Mouse (Mus musculus) megakaryocyte, adult 5-6 weeks (primary cell): Measurements from ENCODE around the gene Cenpe. TPM values are rescaled to one million over a fixed set of nuclear protein-coding genes. Genes with fewer than 3 reads are reported as not detected.

Source experiments
- ATAC-seq: 2 replicates; pipeline ENCODE4 v1.8.0; 2016; ENCODE audit warnings: mild to moderate bottlenecking, inconsistent platforms; ENCODE audit not compliant: poor library complexity, severe bottlenecking
- total RNA-seq, 2 experiments: library from RNA; stranded (forward) in 1 of 2; stranded (reverse) in 1 of 2; fragments of 153-499, 151-499 nt in 1 of 2; fragments of 221-1000, 200-1000 nt in 1 of 2; gene quantifications; 2 replicates each; pipeline versions ENCODE4 v1.2.3 to v1.2.4; 2015 to 2017

Gene Cenpe
- total RNA-seq, 2 experiments from 2014 or later, result 45.5 to 82.3 TPM

- peak; percentile 38; the same call in 1 of the 2 replicates for ATAC-seq
Measured at GRCm38 (mm10) chr3:135280160-135280559, 67.8 kb downstream of the Cenpe start.

- peak; percentile 87 for ATAC-seq
Measured at GRCm38 (mm10) chr3:135280669-135281415, 68.5 kb downstream of the Cenpe start, which contains the start of gene Bdh2. Gene Bdh2 (plus strand): TSS chr3:135281221.

- no peak for ATAC-seq
Measured at GRCm38 (mm10) chr3:135281701-135282100, 69.4 kb downstream of the Cenpe start.

GRCm38 (mm10) chr3:135285256-135285655 lies 72.9 kb downstream of the Cenpe start:
- no peak for ATAC-seq

GRCm38 (mm10) chr3:135285807-135286206 lies 73.5 kb downstream of the Cenpe start:
- no peak for ATAC-seq

GRCm38 (mm10) chr3:135288138-135288750 lies 75.9 kb downstream of the Cenpe start:
- no peak for ATAC-seq

- ATAC-seq, result no peak
Measured at GRCm38 (mm10) chr3:135289148-135289547, 76.8 kb downstream of the Cenpe start.

- peak; percentile 35; the same call in 1 of the 2 replicates for ATAC-seq
Measured at GRCm38 (mm10) chr3:135290249-135290894, 78.0 kb downstream of the Cenpe start.

GRCm38 (mm10) chr3:135293703-135294102 lies 81.4 kb downstream of the Cenpe start:
- no peak for ATAC-seq

- ATAC-seq, result no peak
Measured at GRCm38 (mm10) chr3:135295559-135295958, 83.2 kb downstream of the Cenpe start.

GRCm38 (mm10) chr3:135298560-135298959 lies 86.2 kb downstream of the Cenpe start:
- no peak for ATAC-seq

- ATAC-seq, result no peak
Measured at GRCm38 (mm10) chr3:135300081-135300480, 87.7 kb downstream of the Cenpe start.

GRCm38 (mm10) chr3:135304060-135304459 lies 91.7 kb downstream of the Cenpe start:
- ATAC-seq, result no peak

- ATAC-seq, result no peak
Measured at GRCm38 (mm10) chr3:135304566-135304965, 92.2 kb downstream of the Cenpe start.

- peak; percentile 87 for ATAC-seq
Measured at GRCm38 (mm10) chr3:135307411-135308259, 95.3 kb downstream of the Cenpe start, which contains the start of gene Slc9b2. Gene Slc9b2 (plus strand): TSS chr3:135307700.

- ATAC-seq, result no peak
Measured at GRCm38 (mm10) chr3:135312916-135313491, 100.7 kb downstream of the Cenpe start.

- ATAC-seq, result no peak
Measured at GRCm38 (mm10) chr3:135313727-135314126, 101.4 kb downstream of the Cenpe start.

GRCm38 (mm10) chr3:135314811-135315210 lies 102.5 kb downstream of the Cenpe start:
- no peak for ATAC-seq

- ATAC-seq, result no peak
Measured at GRCm38 (mm10) chr3:135315720-135316425, 103.5 kb downstream of the Cenpe start.

- no peak for ATAC-seq
Measured at GRCm38 (mm10) chr3:135318331-135318730, 106.0 kb downstream of the Cenpe start.
